Mouse (Mus musculus) left cerebral cortex, postnatal 25 days (tissue): ENCODE results near the gene Bin2. TPM values are rescaled to one million over a fixed set of nuclear protein-coding genes. Genes with fewer than 3 reads are reported as not detected.
"Not testable (repeated sequence)": the region's sequence is repeated elsewhere in the genome, so short reads cannot be mapped to it uniquely, and the experiment has no call there.

Source experiments
- DNase-seq, 2 experiments: peaks; one replicate each; pipeline ENCODE4 v3.0.0; 2022; ENCODE audit warnings: low spot score in 2 of 2, mixed read lengths in 1 of 2
- intact Hi-C: fragments of 180-260 bp; cut with DNase I; formaldehyde crosslinking; loops from one replicate; pipeline ENCODE4 v1.15.1; 2025
- total RNA-seq, 2 experiments: library from RNA; stranded (reverse); gene quantifications; 2 replicates each; pipeline ENCODE4 v1.2.3; 2021

The Bin2 gene
- total RNA-seq, 2 experiments from 2014 or later, result 5.5 to 6.7 TPM

DNA sequence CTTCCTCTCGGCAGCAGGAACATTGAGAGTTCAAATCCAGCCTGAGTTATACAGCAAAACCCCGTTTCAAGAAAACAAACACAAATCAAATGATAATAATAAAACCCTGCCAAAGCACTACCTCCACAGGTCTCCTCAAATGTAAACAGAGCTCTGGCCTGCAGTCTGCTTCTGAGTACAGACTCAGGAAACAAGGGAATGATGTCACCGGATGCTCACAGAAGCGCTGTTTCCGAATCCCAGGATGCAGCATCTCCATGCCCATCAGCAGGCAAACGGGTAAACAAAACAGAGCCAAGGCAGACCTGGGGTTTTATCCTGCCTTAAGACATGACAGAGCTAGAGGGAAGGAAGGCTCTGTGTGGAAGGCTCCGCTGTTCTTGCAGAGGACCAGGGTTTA is 40.6 kb downstream of the Bin2 start:
- no peak for DNase-seq
- intact Hi-C loops, result no loop called here

- no peak for DNase-seq
- intact Hi-C loops, result no loop called here
These were observed 41.5 kb downstream of the Bin2 start for GRCm38 (mm10) chr15:100627774-100628370.

GRCm38 (mm10) chr15:100627287-100627686 is 42.1 kb downstream of the Bin2 start:
- intact Hi-C loops, result no loop called here
- no peak for DNase-seq

GRCm38 (mm10) chr15:100624435-100624834 is 44.9 kb downstream of the Bin2 start:
- intact Hi-C loops, result no loop called here

DNA sequence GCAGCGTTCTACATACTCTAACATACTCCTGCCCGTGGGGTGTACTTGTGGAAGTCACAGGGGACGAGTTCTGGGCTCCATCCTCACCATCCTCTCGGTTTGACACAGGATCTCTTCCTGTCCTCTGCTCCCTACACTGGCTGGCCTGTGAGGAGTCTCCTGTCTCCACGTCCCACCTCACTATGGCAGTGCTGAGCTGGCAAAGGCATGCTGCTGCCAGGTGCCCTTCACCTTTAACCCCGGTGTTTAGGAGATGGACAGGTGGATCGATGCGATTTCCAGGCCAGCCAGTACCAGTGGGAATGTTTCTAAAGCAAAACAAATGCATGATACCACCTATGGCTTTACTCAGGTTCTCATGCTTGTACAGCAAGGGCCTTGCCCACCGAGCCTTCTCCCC is 45.6 kb downstream of the Bin2 start:
- DNase-seq, result no peak
- intact Hi-C loops, result no loop called here

More at GRCm38 (mm10) chr15:100624435-100624834, 44.9 kb downstream of the Bin2 start:
- no peak for DNase-seq

DNA sequence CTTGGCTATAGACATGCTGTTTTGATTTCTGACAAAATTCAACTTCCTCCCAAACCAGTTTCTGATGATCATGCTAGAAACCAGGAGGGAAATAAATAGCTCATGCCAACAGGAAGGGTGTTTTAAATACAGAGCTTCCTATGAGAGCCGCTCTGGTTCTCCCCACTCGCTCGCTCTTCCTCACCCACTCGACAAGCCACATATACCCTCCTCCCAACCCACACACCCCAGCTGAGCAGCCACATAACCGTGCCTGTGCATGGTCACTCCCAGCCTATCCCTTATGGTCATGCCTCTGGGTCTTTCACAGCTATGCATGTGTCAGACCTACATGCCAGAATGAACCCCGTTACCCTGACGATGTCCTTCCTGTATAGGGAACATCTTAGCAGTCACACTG is 47.2 kb downstream of the Bin2 start:
- DNase-seq, result peak; percentile 47 to 84
- intact Hi-C loops, result no loop called here

DNA sequence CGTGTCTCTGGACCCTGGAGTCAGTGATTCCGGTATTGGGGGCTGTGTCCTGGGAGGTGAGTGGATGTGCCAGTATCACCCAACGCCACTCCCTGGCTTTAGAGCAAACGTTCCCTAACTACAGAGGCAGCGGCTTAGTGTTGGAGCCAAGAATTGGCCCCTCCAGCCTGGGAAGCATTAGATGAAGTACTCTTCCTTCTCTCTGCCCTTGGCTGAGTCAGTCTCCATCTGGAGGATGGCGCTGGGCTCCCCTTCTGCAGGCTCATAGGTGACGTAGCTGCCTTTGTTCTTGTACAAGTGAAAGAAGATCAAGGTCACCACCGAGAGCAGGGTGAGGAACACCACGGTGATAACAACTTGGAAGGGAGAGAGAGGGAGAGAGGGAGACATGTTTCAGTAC is 47.7 kb downstream of the Bin2 start:
- intact Hi-C loops, result not testable (repeated sequence)
- DNase-seq, result peak in 1 of 2 experiments; percentile 24

DNA sequence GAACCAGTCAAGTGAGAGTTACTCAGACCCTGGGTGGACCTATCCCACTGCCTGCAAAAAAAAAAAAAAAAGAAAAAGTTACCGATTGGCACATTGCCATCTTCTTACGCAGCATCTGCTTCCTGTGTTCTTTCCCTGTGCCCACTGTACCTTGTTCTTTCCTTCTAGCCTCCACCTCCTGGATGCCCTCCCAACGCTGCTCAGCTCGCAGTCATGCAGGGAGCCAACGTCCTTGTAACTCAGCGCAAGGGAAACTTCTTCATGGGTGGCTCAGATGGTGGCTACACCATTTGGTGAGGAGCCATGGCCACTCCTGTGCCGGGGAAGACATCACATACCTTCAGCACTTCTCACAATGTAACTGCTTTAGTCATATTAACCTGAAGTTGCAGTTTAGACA is 50.2 kb downstream of the Bin2 start:
- no peak for DNase-seq
- intact Hi-C loops, result no loop called here

DNA sequence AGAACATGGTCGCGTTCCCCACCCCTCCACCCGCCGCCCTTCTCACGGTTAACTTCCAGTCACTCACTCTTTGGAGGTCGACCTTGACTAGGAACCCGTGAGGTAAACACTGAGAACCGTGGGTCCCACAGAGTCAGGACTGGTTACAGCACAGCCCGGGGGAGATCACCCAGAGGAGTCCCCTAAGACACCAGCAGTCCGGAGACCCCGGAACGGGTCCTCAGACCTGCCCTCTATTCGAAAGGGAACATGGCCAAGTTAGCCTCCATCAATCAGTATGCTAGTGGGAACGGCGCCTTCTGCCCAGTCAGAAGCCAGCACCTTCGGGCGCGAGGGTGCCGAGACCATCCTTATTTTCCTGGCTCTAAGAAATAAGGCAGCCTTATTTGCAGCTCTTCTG is 53.1 kb downstream of the Bin2 start:
- intact Hi-C loops, result no loop called here
- DNase-seq, result no peak

- DNase-seq, result peak; percentile 89 to 90
- intact Hi-C loops, result loop anchor here (1.0 to 2.0 kb wide), 2 partner anchors 17 to 121 kb away; partner anchors contain the start of genes Csrnp2 and Pou6f1
These were observed 53.5 kb downstream of the Bin2 start for GRCm38 (mm10) chr15:100615825-100616220.

GRCm38 (mm10) chr15:100614996-100615824 is 54.1 kb downstream of the Bin2 start, which contains the start of gene Dazap2:
TSS of gene Dazap2 (plus strand) at chr15:100615349.
- intact Hi-C loops, result loop anchor here (1.0 to 2.0 kb wide), 2 partner anchors 16 to 120 kb away; partner anchors contain the start of genes Csrnp2 and Pou6f1

DNA sequence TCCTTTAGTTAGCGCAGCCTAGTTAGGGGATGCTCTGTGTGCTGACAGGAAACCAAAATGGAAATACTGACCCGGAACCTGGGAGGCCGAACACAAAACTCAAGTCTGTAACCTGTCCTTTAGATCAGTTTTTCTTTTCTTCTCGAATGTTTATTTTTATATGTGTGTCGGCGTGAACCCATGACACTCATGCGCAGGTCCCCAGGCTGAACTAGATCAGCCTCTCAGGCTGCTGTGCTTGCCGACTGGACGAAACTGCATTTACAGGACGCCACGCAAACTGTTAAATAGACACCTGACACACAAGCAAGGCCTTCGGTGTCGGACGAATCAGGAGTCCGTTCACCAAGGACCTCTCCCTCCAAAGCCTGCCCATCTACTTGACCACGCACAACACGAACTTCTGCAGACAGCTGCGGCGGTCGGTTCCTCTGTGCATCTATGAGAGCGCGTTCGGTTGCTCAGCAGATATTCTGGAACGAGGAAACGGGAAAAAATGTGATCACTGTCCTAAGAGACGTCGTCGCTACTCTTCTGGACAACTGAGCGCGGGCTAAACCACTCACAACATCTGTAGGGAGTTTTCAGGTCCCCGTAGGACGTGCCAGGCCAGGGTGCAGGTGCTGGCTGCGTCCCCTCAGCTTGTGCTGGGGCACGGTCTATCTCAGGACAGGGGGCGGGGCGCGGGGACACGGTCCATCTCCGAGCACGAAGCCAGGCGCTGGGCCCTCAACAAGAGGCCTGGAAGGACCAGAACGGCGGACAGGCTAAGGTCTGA is 54.9 kb downstream of the Bin2 start:
- DNase-seq, result no peak
- intact Hi-C loops, result loop anchor here (2.0 kb wide), 1 partner anchor 120 kb away; the partner anchor contains the start of gene Csrnp2

More at GRCm38 (mm10) chr15:100614996-100615824, 54.1 kb downstream of the Bin2 start, which contains the start of gene Dazap2:
- DNase-seq, result peak; percentile 99

DNA sequence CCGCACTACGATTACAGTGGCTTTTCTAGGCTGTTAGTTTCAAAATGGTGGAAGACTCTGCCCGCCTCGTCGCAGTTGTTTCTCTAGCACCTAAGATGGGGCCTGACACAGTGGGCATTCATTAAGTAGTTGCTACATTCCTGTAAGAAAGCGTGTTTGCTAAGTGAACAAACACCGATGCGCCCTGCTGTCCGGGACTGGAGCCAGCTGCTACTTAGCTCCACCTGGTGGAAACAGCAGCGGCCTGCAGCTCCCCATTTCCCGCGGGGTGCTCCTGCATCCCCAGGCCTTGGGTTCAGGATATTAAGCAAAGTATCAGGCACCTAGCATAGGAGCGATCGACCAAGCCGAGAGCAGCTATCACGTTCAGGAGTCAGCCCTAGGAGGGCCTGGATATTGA is 55.8 kb downstream of the Bin2 start:
- intact Hi-C loops, result loop anchor here (1.0 kb wide), 1 partner anchor 62 kb away; no protein-coding TSS in a partner anchor
- peak; percentile 74 to 80 for DNase-seq

DNA sequence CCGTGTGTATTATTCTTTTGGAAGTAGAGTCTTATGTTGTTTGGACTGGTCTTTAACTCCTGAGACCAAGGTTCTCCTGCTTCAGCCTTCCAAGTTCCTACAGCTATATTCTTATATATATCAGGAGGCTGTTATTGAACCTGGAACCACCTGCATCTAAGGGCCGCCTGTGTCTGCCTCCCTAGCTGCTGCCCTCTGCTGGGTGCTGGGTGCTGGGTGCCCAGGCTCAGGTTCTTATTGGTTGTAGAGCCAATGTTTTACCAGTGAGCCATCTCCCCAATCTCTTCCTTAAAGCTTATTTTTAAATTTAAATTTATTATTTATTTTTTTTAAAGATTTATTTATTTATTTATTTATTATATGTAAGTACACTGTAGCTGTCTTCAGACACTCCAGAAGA is 56.9 kb downstream of the Bin2 start:
- intact Hi-C loops, result no loop called here
- DNase-seq, result no peak

GRCm38 (mm10) chr15:100611951-100612350 is 57.4 kb downstream of the Bin2 start:
- intact Hi-C loops, result no loop called here
- no peak for DNase-seq

DNA sequence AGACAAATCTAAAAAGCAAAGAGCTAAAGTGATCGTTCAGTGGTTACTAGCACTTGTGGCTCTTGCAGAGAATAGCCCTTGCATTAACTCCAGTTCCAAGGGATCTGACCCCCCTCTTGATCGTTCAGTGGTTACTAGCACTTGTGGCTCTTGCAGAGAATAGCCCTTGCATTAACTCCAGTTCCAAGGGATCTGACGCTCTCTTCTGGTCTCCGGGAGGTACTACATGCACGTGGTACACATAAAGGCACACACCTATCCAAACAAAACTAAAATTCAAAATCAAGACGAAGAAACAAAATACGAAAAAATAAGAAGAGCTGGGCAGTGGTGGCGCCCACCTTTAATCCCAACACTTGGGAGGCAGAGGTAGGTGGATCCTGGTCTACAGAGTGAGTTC is 62.7 kb downstream of the Bin2 start:
- intact Hi-C loops, DNase-seq: not testable (repeated sequence)

DNA sequence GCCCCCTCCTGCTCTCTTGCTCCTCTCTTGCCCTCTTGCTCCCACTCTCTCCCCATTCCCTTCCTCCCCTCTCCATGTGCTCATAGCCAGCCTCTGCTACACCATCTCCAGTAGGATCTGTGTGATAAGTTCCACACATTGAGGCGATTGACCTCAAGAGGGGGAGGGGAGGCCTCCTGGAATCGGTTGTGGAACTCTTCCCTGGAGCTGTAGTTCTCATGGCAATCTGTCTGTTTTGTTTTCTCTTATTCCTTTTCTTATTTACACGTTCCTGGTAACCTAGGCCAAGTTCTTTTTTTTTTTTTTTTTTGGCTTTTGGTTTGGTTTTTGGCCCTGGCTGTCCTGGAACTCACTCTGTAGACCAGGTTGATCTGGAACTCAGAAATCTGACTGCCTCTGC is 67.7 kb downstream of the Bin2 start:
- DNase-seq, result no peak
- intact Hi-C loops, result loop anchor here (5.0 kb wide), 1 partner anchor 109 kb away; no protein-coding TSS in a partner anchor

DNA sequence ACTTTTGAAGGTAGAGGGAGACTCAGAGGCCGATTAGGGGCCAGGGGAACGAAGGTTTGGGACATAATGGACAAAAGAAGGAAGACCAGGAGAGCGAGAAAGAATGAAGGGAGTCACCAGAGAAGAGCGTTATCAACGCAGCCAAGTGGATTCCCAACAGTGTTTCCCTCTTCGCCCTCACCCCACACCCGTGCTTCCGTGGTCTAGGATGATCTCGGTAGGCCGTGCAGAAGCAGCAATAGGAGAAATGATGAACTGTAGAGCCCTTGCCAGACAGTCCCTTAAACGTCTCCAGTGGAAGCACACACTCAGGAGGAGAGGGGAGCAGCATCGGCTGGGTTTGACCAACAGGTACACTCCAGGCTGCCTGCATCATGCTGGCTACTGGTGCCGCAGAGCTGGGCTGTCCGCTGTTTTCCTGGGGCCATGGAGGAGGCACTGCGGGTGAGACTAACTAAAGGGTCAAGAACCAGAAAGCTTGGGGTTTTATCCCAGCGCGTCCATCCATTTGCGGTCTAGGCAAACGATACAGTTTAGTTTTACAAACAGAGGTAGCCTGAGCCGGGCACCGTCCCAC is 68.6 kb downstream of the Bin2 start:
- intact Hi-C loops, result loop anchor here (5.0 kb wide), 1 partner anchor 108 kb away; no protein-coding TSS in a partner anchor
- DNase-seq, result no peak

GRCm38 (mm10) chr15:100600047-100600695 is 69.2 kb downstream of the Bin2 start:
- intact Hi-C loops, result loop anchor here (5.0 kb wide), 1 partner anchor 108 kb away; no protein-coding TSS in a partner anchor
- peak; percentile 71 to 84 for DNase-seq
